Mouse (Mus musculus): ENCODE measurements at regions not wholly inside any gene's neighbourhood (a gene's known extent, or its start where the extent isn't known, plus 50 kb on each side); places are given as distances from the start of the nearest gene placed in this dataset.

DNA sequence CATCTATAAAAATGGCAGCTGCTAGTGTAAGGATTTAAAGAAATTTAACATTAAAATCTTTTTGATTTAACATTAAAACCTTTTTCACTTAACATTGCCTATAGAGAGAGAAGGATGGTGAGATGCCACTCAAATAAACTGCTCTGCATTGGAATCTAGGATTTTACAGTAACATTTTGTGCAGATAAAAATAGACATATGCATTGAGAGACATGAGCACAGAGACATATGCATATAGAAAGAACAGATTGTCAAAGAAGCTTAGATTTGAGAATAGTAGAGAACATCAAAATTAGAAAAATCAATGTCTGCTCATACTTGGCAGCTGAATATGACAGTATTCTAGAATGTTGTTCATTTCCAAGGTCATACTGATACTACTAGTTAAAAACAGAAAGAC lies 220.2 kb downstream of the Arap2 start:
- no peak for DNase-seq (ENCODE audit: low read depth, low spot score)

DNA sequence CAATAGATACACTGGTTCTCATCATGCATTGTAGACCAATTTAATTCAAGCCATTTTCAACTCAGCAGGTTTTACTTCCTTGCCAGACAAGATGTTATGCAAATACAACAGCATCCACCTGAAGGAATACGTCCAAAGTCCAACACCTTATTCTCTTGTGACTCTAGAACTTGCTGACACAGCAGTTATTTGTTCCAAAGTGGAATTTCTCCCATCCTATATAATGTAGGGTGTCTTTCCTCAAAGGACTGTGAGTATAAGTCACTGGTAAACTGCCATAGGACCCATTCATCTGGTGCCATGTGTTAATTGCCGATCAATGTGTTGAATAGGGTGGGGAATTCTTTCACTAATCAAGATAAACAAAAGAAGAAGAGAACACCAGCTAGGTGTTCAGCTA lies 226.7 kb downstream of the Arap2 start:
- DNase-seq (ENCODE audit: low read depth, low spot score) = no peak

DNA sequence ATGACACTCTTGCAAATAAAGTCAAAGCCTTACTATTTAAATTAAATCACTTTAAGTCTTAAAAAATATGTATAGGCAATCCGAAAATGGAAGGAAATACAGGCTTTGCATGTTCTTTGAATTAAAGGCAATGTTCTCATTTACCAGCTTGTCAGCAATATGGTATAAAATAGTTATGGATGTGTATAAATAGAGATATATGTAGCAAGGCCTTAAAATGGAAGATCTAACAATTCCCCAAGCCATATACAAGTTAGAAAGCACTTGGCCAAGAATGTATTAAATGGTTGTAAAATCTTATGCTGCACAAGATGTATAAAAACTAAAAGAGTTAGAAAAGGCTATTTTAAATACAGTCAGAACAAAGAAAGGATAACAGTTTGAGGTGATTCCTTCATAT lies 254.1 kb downstream of the Arap2 start:
- DNase-seq (ENCODE audit: low read depth, low spot score) = no peak

DNA sequence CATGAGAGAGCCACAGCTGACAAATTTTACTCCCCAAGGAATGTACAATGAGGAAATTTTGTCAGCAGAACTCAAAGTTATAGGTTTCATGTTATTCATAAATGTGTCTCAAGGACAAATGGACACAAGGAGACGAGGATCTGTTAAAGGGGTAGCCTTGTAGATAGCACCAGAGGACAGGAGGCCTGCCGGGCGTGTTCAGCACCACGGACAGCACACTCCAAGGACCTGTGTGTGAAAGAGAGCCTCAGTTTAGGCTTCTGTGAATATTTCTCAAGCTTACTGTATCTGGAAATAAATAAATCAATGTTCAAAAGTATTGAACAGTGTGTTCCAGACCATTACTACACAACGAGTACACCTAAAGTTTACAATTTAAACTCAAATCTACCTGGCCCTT lies 282.4 kb downstream of the Arap2 start:
- peak; percentile 63 for DNase-seq (ENCODE audit: low read depth, low spot score)

DNA sequence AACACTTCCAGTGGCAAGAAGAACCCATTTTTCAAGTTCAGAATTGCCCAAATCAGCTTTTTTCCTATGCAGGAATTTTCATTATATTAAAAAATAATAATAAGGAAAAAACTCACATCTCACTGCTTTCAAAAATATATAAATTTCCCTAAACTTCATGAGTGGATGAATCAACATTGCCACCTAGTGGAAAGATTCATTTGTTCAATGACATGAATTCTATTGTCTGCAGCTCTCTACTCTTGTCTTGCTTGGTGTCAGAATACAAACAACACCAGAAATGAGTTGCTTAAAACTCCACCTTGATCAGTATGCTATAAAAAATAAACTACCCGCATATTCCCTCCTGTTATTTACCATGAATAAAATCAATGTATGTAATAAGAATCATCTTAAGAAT lies 285.0 kb downstream of the Arap2 start:
- DNase-seq (ENCODE audit: low read depth, low spot score) = peak; percentile 28

DNA sequence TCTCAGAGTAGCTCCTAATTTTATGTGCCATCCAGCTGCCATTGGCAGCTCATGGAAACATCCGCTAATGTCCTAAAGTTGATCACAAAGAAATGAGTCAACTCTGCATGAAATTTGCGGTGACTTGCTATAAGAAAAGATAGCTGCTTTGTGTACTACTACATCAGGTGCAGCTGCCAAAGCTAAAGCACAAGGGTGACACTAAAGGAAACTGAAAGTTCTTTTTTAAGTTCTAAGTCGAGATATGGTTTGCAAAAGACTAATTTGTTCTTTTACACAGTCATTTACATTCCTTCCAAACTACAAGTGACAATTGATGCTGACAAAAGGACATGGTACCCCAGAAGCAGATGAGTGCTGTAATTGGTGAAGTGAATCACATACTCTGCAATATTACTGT lies 292.5 kb downstream of the Arap2 start:
- DNase-seq (ENCODE audit: low read depth, low spot score) = no peak

DNA sequence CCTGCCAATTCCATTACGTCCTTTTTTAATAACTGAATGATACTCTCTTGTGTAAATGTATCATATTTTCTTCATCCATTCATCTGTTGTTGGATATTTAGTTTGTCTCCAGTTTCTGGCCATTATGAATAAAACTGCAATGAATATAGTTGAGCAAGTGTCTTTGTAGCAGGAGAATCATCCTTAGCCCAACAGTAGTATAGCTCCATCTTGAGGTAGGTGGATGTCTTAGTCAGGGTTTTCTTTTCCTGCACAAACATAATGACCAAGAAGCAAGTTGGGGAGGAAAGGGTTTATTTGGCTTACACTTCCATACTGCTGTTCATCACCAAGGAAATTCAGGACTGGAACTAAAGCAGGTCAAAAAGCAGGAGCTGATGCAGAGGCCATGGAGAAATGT lies 299.2 kb downstream of the Arap2 start:
- no peak for DNase-seq (ENCODE audit: low read depth, low spot score)

DNA sequence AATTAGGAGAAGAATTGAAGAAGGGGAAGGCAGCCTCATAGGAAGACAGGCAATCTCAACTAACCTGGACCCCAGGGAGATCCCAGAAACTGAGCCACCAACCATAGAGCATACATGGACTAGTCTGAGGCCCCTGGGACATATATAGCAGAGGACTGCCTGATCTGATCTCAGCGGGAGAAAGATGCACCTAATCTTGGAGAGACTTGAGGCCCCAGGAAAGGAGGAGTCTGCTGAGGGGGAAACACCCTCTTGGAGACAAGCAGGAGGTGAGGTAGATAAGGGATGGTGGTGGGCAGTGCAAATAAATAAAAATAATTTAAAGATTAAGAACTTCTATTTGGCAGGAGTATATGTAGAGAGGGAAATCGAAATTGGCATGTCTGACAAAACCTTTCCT lies 303.4 kb downstream of the Arap2 start:
- no peak for DNase-seq (ENCODE audit: low read depth, low spot score)
